Mouse (Mus musculus) lung, postnatal 0 days (tissue): ENCODE results near the gene Trak1.

Experiments
- CTCF ChIP-seq: IDR thresholded peaks from 2 replicates; pipeline ENCODE4 v1.5.1; 2016; ENCODE audit warnings: antibody characterized with exemption, mild to moderate bottlenecking
- EP300 ChIP-seq: IDR thresholded peaks from 2 replicates; pipeline ENCODE4 v1.6.1; 2016; ENCODE audit warnings: antibody characterized with exemption, mild to moderate bottlenecking, control low read depth

- TF ChIP-seq CTCF: peak; percentile 76
- TF ChIP-seq EP300: no peak
Observed at GRCm38 (mm10) chr9:121283620-121284185, 13.6 kb upstream of the Trak1 start.
